Mouse (Mus musculus) neural tube, embryonic 15.5 days (tissue): ENCODE data around the gene Gpn2. TPM values are rescaled to one million over a fixed set of nuclear protein-coding genes. Genes with fewer than 3 reads are reported as not detected.

ENCODE experiments used
- ATAC-seq: fragments of 200-750 bp; cut with Nextera tagmentation; 2 replicates; pipeline ENCODE4 v1.8.0; 2017; ENCODE audit warnings: mild to moderate bottlenecking, moderate TSS enrichment, moderate library complexity; ENCODE audit not compliant: low FRiP score
- H3K27ac ChIP-seq: fragments of 300-500 bp; sonication (generic); replicated peaks from 2 replicates; pipeline ENCODE4 v1.5.1; 2015; ENCODE audit warnings: mild to moderate bottlenecking, inconsistent platforms
- H3K27me3 ChIP-seq: fragments of 300-500 bp; sonication (generic); replicated peaks from 2 replicates; pipeline ENCODE4 v1.6.1; 2015; ENCODE audit warnings: inconsistent platforms
- H3K36me3 ChIP-seq: fragments of 300-500 bp; sonication (generic); 2 replicates; pipeline ENCODE4 v1.6.1; 2015; ENCODE audit warnings: inconsistent platforms
- H3K4me1 ChIP-seq: fragments of 300-500 bp; sonication (generic); 2 replicates; pipeline ENCODE4 v1.6.1; 2015; ENCODE audit warnings: inconsistent platforms
- H3K4me2 ChIP-seq: fragments of 300-500 bp; sonication (generic); 2 replicates; pipeline ENCODE4 v1.6.1; 2015; ENCODE audit warnings: inconsistent platforms, mild to moderate bottlenecking, moderate library complexity
- H3K4me3 ChIP-seq: fragments of 300-500 bp; sonication (generic); replicated peaks from 2 replicates; pipeline ENCODE4 v1.5.1; 2015; ENCODE audit warnings: mild to moderate bottlenecking, inconsistent platforms
- H3K9ac ChIP-seq: fragments of 300-500 bp; sonication (generic); replicated peaks from 2 replicates; pipeline ENCODE4 v1.6.1; 2015; ENCODE audit warnings: mild to moderate bottlenecking, inconsistent platforms
- H3K9me3 ChIP-seq: fragments of 300-500 bp; sonication (generic); replicated peaks from 2 replicates; pipeline ENCODE4 v1.6.1; 2016; ENCODE audit warnings: inconsistent platforms
- WGBS: fragments of 180-500 bp; shearing (Covaris S2); methylation state at CpG from one replicate; pipeline ENCODE4 v1.1.7; 2015; ENCODE audit warnings: mixed read lengths; 5-methylcytosine and 5-hydroxymethylcytosine counted together
- polyA plus RNA-seq: library from polyadenylated mRNA; unstranded; fragments of >200 nt; fragmentation: Nextera tagmentation; extraction: Ambion mirVana; gene quantifications from 2 replicates; pipeline ENCODE4 v1.2.1, GENCODE M21; 2015

Gpn2 gene
- 17.0 and 17.2 TPM in 2 replicates for polyA plus RNA-seq

- Histone ChIP-seq H3K36me3 (peaks cover 68% of the 10 kb centered on the region), H3K4me3 (peak within 1 kb of the TSS; percentile 87), H3K27me3 (no peaks in the 10 kb centered on the region), H3K4me1 (peaks cover 33% of the 10 kb centered on the region), H3K27ac (peak within 1 kb of the TSS; percentile 86), H3K4me2 (peak within 1 kb of the TSS; percentile 100), H3K9me3 (no peaks in the 10 kb centered on the region), H3K9ac (peak within 1 kb of the TSS; percentile 81)
- WGBS: 3% methylated on average over 65 of the region's 65 CpGs
- peak; percentile 90 for ATAC-seq
Observed at GRCm38 (mm10) chr4:133584059-133584951, at the start of gene Gpn2. Gpn2 (plus strand) TSS chr4:133584362.

DNA sequence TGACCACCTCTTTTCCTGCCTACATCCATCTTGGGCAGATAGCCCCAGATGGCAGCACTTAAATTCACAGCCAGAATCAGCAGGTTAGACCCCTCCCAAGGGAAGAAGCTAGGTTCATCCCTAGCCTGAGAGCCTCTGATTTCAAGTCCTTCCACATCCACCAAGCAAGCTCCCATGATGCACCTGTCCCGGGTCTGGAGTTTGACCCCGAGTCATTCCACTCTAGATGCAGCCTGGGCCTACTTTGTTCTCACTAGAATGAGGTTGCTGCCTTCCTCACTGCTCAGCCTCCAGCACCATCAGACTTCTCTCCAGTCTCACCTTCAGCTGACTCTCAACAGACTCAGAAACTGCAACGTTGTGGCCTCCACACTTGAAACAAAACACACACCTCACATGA is 48.1 kb upstream of the Gpn2 start:
- Histone ChIP-seq H3K27ac (no peak overlapping the region), H3K9me3 (no peaks in the 10 kb centered on the region), H3K27me3 (no peaks in the 10 kb centered on the region), H3K36me3 (peaks cover 77% of the 10 kb centered on the region), H3K4me3 (no peak overlapping the region), H3K4me2 (no peak overlapping the region), H3K4me1 (no peaks in the 10 kb centered on the region), H3K9ac (no peak overlapping the region)
- WGBS: 87% methylated on average over 3 of the region's 3 CpGs
- no peak for ATAC-seq

DNA sequence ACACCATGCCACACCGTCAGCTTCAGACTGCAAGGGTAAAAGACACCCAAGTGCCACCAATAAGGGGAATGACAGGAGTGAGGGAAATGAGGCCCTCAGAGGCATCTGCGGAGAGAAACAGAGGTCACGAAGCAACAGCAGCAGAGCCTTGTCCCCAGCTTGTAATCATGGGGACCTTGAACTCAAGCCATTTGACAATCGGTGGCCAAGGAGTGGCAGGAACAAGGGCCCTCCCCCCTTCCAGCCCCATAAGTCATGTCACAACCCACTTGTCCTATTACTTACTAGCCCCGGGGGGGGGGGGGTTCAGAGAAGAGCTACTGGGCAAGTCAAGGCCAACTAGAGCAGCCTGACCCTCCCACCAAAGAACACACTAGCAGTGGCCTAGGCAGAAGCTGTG is 47.5 kb upstream of the Gpn2 start:
- Histone ChIP-seq H3K9me3 (no peaks in the 10 kb centered on the region), H3K36me3 (peaks cover 76% of the 10 kb centered on the region), H3K4me3 (no peak overlapping the region), H3K27me3 (no peaks in the 10 kb centered on the region), H3K4me1 (no peaks in the 10 kb centered on the region), H3K27ac (no peak overlapping the region), H3K4me2 (no peak overlapping the region), H3K9ac (no peak overlapping the region)
- no peak for ATAC-seq
- WGBS: 92% methylated on average over 5 of the region's 5 CpGs

- peak within 1 kb of the TSS; percentile 89 for H3K27ac ChIP-seq
- ATAC-seq: peak; percentile 98
- no peaks in the 10 kb centered on the region for H3K27me3 ChIP-seq
- no peaks in the 10 kb centered on the region for H3K9me3 ChIP-seq
- peaks cover 20% of the 10 kb centered on the region for H3K36me3 ChIP-seq
- under 1% methylated on average over 67 of the region's 77 CpGs for WGBS
- peak within 1 kb of the TSS; percentile 77 for H3K4me3 ChIP-seq
- H3K9ac ChIP-seq: peak within 1 kb of the TSS; percentile 74
- H3K4me2 ChIP-seq: peak within 1 kb of the TSS; percentile 79
- H3K4me1 ChIP-seq: peaks cover 24% of the 10 kb centered on the region
Observed at GRCm38 (mm10) chr4:133545272-133546231, 38.6 kb upstream of the Gpn2 start, which contains the start of gene Nudc. Nudc (minus strand) TSS chr4:133545996.

DNA sequence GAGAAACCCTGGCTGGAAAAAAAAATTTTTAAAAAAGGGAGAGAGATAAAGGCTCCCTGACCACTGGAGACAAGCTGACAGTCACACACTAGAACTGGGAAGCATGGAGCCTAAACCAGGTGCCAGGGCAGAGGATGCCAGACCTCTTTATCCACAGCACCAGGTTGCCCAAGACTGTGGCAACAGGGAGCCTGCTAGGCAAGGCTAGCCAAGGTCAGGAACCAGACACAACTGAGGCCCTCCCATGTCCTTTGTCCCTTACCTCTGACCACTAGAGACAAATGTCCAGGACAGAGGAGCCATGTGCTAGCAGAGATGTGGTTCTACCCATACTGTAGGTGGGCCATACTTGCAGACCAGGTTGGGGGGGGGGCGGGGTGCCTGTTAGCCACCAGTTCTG is 32.1 kb upstream of the Gpn2 start:
- Histone ChIP-seq H3K27ac (no peak overlapping the region), H3K9me3 (no peaks in the 10 kb centered on the region), H3K4me1 (no peaks in the 10 kb centered on the region), H3K36me3 (no peaks in the 10 kb centered on the region), H3K9ac (no peak overlapping the region), H3K27me3 (no peaks in the 10 kb centered on the region), H3K4me2 (no peak overlapping the region), H3K4me3 (no peak overlapping the region)
- no peak for ATAC-seq
- 90% methylated on average over 1 of the region's 1 CpGs for WGBS

GRCm38 (mm10) chr4:133552768-133553447 is 31.3 kb upstream of the Gpn2 start, which contains the start of gene Nr0b2:
Nr0b2 (plus strand) TSS chr4:133553376.
- Histone ChIP-seq H3K27ac (no peak within 1 kb of the TSS), H3K9me3 (no peaks in the 10 kb centered on the region), H3K9ac (no peak within 1 kb of the TSS), H3K4me1 (no peaks in the 10 kb centered on the region), H3K4me3 (no peak within 1 kb of the TSS), H3K36me3 (no peaks in the 10 kb centered on the region), H3K27me3 (no peaks in the 10 kb centered on the region), H3K4me2 (no peak within 1 kb of the TSS)
- 73% methylated on average over 10 of the region's 10 CpGs for WGBS
- ATAC-seq: no peak

- Histone ChIP-seq H3K4me3 (no peak overlapping the region), H3K36me3 (no peaks in the 10 kb centered on the region), H3K4me2 (no peak overlapping the region), H3K4me1 (no peaks in the 10 kb centered on the region), H3K27me3 (no peaks in the 10 kb centered on the region), H3K27ac (no peak overlapping the region), H3K9me3 (no peaks in the 10 kb centered on the region), H3K9ac (no peak overlapping the region)
- ATAC-seq: no peak
- WGBS: 81% methylated on average over 19 of the region's 19 CpGs
Observed at GRCm38 (mm10) chr4:133553448-133554330, 30.5 kb upstream of the Gpn2 start.

- Histone ChIP-seq H3K36me3 (no peaks in the 10 kb centered on the region), H3K9me3 (no peaks in the 10 kb centered on the region), H3K4me3 (no peak overlapping the region), H3K4me1 (no peaks in the 10 kb centered on the region), H3K27me3 (no peaks in the 10 kb centered on the region), H3K9ac (no peak overlapping the region), H3K4me2 (no peak overlapping the region), H3K27ac (no peak overlapping the region)
- ATAC-seq: no peak
- 28% methylated on average over 10 of the region's 10 CpGs for WGBS
Observed at GRCm38 (mm10) chr4:133557041-133557717, 27.0 kb upstream of the Gpn2 start.

GRCm38 (mm10) chr4:133559846-133560245 is 24.3 kb upstream of the Gpn2 start:
- Histone ChIP-seq H3K9me3 (no peaks in the 10 kb centered on the region), H3K4me1 (no peaks in the 10 kb centered on the region), H3K4me3 (no peak overlapping the region), H3K36me3 (no peaks in the 10 kb centered on the region), H3K27ac (no peak overlapping the region), H3K9ac (no peak overlapping the region), H3K4me2 (no peak overlapping the region), H3K27me3 (no peaks in the 10 kb centered on the region)
- no peak for ATAC-seq
- 87% methylated on average over 4 of the region's 4 CpGs for WGBS

DNA sequence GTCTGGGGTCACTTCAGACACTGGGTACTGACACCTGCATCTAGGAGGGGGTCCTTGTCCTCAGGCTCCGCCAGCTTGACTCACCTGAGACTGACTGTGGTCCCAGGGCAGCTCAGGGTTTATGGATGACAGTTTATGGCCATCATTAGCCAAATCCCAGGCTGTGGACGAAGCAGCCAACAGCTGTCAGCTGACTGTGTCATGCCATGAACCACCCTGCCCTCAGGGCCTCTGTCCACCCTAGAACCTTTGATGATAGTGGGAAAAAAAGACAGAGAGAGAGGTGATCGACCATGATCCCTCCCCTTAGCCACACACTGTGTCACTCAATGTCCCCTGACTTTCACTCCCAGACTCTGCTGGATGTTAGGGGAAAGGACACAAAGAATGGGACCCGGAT is 22.5 kb upstream of the Gpn2 start:
- H3K4me2 ChIP-seq: no peak overlapping the region
- H3K4me3 ChIP-seq: no peak overlapping the region
- ATAC-seq: no peak
- no peaks in the 10 kb centered on the region for H3K4me1 ChIP-seq
- WGBS: 54% methylated on average over 4 of the region's 4 CpGs
- no peaks in the 10 kb centered on the region for H3K9me3 ChIP-seq
- H3K9ac ChIP-seq: no peak overlapping the region
- no peaks in the 10 kb centered on the region for H3K36me3 ChIP-seq
- H3K27ac ChIP-seq: no peak overlapping the region
- no peaks in the 10 kb centered on the region for H3K27me3 ChIP-seq
